20 mouse cellular contexts compared by ENCODE assay signal in the genomic region with DNA sequence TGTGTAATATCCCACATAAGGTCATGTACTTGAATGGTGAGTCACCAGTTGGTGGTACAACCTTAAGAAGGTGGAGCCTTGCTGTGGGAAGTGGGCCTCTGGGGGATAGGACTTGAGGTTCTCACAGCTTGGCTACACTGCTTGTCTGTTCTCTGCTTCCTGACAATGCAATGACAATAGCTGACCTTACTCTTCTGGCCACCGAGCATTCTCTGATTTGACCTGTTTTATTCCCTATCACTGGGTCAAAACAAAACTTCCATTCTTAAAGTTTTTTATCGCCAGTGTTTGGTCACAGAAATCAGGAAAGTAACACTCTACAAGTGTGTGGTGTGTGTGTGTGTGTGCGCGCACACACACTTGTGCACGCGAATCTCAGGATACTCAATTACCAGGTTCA.
DNase-seq lines count a peak whose midpoint lies in the region; ATAC-seq and TF ChIP-seq lines count a peak whose summit lies in the region.
"Had no signal": no experiment of that assay in that cellular context is flagged by ENCODE, and none has a peak within 500 bp of the region (broad histone marks: within the 10 kb centered on the region; RNA-seq: fewer than 3 reads in every experiment).

No protein-coding gene starts in this region.

- TF ChIP-seq CTCF in stomach, postnatal 0 days (IDR thresholded peaks at IDR 0.05; ENCODE audit: low read depth), result no peak

- no peak overlapping the region for H3K27ac ChIP-seq in heart, embryonic 10.5 days
- H3K27ac ChIP-seq in stomach, postnatal 0 days (replicated peaks), result no peak overlapping the region
- H3K27ac ChIP-seq: embryonic facial prominence, embryonic 10.5 days; embryonic facial prominence, embryonic 12.5 days; forebrain, embryonic 13.5 days; forebrain, embryonic 15.5 days had no signal

- no peaks in the 10 kb centered on the region for H3K27me3 ChIP-seq in heart, embryonic 10.5 days (ENCODE audit: insufficient read depth, poor library complexity, severe bottlenecking)
- no peaks in the 10 kb centered on the region for H3K27me3 ChIP-seq in stomach, postnatal 0 days (ENCODE audit: control insufficient read depth, insufficient read depth, low read length)
- H3K27me3 ChIP-seq: embryonic facial prominence, embryonic 12.5 days; forebrain, embryonic 13.5 days; forebrain, embryonic 15.5 days; Patski had no signal

- peak; percentile 14 for DNase-seq in heart, embryonic 10.5 days (ENCODE audit: low spot score)
- DNase-seq in heart, adult 9 months (ENCODE audit: low spot score in 2 of 2), result no peak
- DNase-seq in retina, postnatal 1 day, result peak; percentile 68
- DNase-seq in retina, embryonic 14.5 days (ENCODE audit: low spot score), result no peak
- no peak for DNase-seq in stomach, postnatal 0 days (ENCODE audit: low spot score)
- DNase-seq: adrenal gland, adult 8-10 months; adrenal gland, postnatal 14 days; adrenal gland, postnatal 36 days; cerebellum, adult 11-12 months; cerebellum, adult 2 months; cerebellum, adult 9-10 months; cerebellum, postnatal 10 days; cerebellum, postnatal 25 days; forebrain, postnatal 0 days had no signal

- 90% methylated on average over 6 of the region's 6 CpGs for WGBS in heart, embryonic 10.5 days
- WGBS in stomach, postnatal 0 days, result 85% methylated on average over 6 of the region's 6 CpGs

- H3K4me1 ChIP-seq in heart, embryonic 10.5 days, result no peaks in the 10 kb centered on the region; the same call in 1 of the 2 replicates
- no peaks in the 10 kb centered on the region for H3K4me1 ChIP-seq in stomach, postnatal 0 days (replicated peaks; ENCODE audit: control insufficient read depth, insufficient read depth)
- H3K4me1 ChIP-seq: forebrain, embryonic 13.5 days; forebrain, embryonic 15.5 days had no signal

- no peak overlapping the region for H3K9ac ChIP-seq in stomach, postnatal 0 days (ENCODE audit: low read length)
- H3K9ac ChIP-seq: embryonic facial prominence, embryonic 12.5 days; forebrain, embryonic 13.5 days; forebrain, embryonic 15.5 days; forebrain, postnatal 0 days had no signal

- ATAC-seq in stomach, postnatal 0 days (ENCODE audit: low FRiP score, low TSS enrichment), result no peak
- ATAC-seq: activated CD4-positive, CD25-positive, alpha-beta regulatory T cell, adult 4 months; forebrain, embryonic 13.5 days; forebrain, embryonic 15.5 days; forebrain, postnatal 0 days; Patski had no signal

- H3K4me2 ChIP-seq in stomach, postnatal 0 days (replicated peaks; ENCODE audit: low read depth), result no peak overlapping the region
- H3K4me2 ChIP-seq: embryonic facial prominence, embryonic 12.5 days; forebrain, embryonic 13.5 days; forebrain, embryonic 15.5 days had no signal

- no peak for TF ChIP-seq EP300 in stomach, postnatal 0 days (optimal IDR thresholded peaks at IDR 0.05)

- H3K36me3 ChIP-seq in heart, embryonic 10.5 days, result no peaks in the 10 kb centered on the region
- H3K36me3 ChIP-seq in stomach, postnatal 0 days (ENCODE audit: control insufficient read depth, insufficient read depth, low read length), result no peaks in the 10 kb centered on the region
- H3K36me3 ChIP-seq: embryonic facial prominence, embryonic 10.5 days; embryonic facial prominence, embryonic 12.5 days; forebrain, embryonic 15.5 days had no signal

- H3K9me3 ChIP-seq in heart, embryonic 10.5 days, result no peaks in the 10 kb centered on the region
- no peaks in the 10 kb centered on the region; the same call in 1 of the 2 replicates for H3K9me3 ChIP-seq in stomach, postnatal 0 days (ENCODE audit: control insufficient read depth, low read length)
- H3K9me3 ChIP-seq: embryonic facial prominence, embryonic 12.5 days had no signal

- H3K4me3 ChIP-seq in heart, embryonic 10.5 days, result no peak overlapping the region
- no peak overlapping the region for H3K4me3 ChIP-seq in stomach, postnatal 0 days (ENCODE audit: low read depth, low read length)
- H3K4me3 ChIP-seq: embryonic facial prominence, embryonic 10.5 days; embryonic facial prominence, embryonic 12.5 days; forebrain, embryonic 13.5 days; forebrain, embryonic 15.5 days had no signal

Comparison
In these comparisons a context has a peak if more than half of its experiments do, and no peak if none do; other contexts are left out.
1. DNase-seq: peak in heart, embryonic 10.5 days (single experiment) and retina, postnatal 1 day (single experiment); none in heart, adult 9 months (0 of 2), retina, embryonic 14.5 days (single experiment) and stomach, postnatal 0 days (single experiment).